Mouse (Mus musculus) neural tube, embryonic 11.5 days (tissue): ENCODE data around the gene Grk2. TPM values are rescaled to one million over a fixed set of nuclear protein-coding genes. Genes with fewer than 3 reads are reported as not detected.

Source experiments
- ATAC-seq: fragments of 200-750 bp; cut with Nextera tagmentation; 2 replicates; pipeline ENCODE4 v1.8.0; 2017; ENCODE audit warnings: moderate number of reproducible peaks, mild to moderate bottlenecking, moderate TSS enrichment, moderate library complexity; ENCODE audit not compliant: insufficient read depth, low FRiP score, low TSS enrichment
- DNase-seq: peaks from one replicate; pipeline ENCODE4 v3.0.0-alpha.2; 2015; ENCODE audit warnings: low spot score
- H3K27ac ChIP-seq: fragments of 300-500 bp; sonication (generic); 2 replicates; pipeline ENCODE4 v1.5.1; 2014; ENCODE audit warnings: low read depth, mild to moderate bottlenecking, low read length
- H3K27me3 ChIP-seq: fragments of 300-500 bp; sonication (generic); 2 replicates; pipeline ENCODE4 v1.6.1; 2014; ENCODE audit warnings: mild to moderate bottlenecking, low read length, mixed read lengths; ENCODE audit not compliant: control insufficient read depth, insufficient read depth
- H3K36me3 ChIP-seq: fragments of 300-500 bp; sonication (generic); 2 replicates; pipeline ENCODE4 v1.6.1; 2014; ENCODE audit warnings: mild to moderate bottlenecking, low read length, moderate library complexity, mixed read lengths; ENCODE audit not compliant: control insufficient read depth, insufficient read depth
- H3K4me1 ChIP-seq: fragments of 300-500 bp; sonication (generic); 2 replicates; pipeline ENCODE4 v1.6.1; 2014; ENCODE audit warnings: low read length, mixed read lengths; ENCODE audit not compliant: control insufficient read depth, insufficient read depth
- H3K4me2 ChIP-seq: fragments of 300-500 bp; sonication (generic); 2 replicates; pipeline ENCODE4 v1.6.1; 2014; ENCODE audit warnings: low read depth, mild to moderate bottlenecking, moderate library complexity
- H3K4me3 ChIP-seq: fragments of 300-500 bp; sonication (generic); 2 replicates; pipeline ENCODE4 v1.5.1; 2014; ENCODE audit warnings: low read depth, low read length
- H3K9ac ChIP-seq: fragments of 300-500 bp; sonication (generic); 2 replicates; pipeline ENCODE4 v1.6.1; 2014; ENCODE audit warnings: mild to moderate bottlenecking, low read length
- H3K9me3 ChIP-seq: fragments of 300-500 bp; sonication (generic); 2 replicates; pipeline ENCODE4 v1.6.1; 2016; ENCODE audit warnings: low read length; ENCODE audit not compliant: control insufficient read depth
- WGBS: fragments of 180-500 bp; shearing (Covaris S2); extraction: QIAGEN DNeasy Blood & Tissue Kit; methylation state at CpG from one replicate; pipeline ENCODE4 v1.1.7; 2014; 5-methylcytosine and 5-hydroxymethylcytosine counted together
- polyA plus RNA-seq: library from polyadenylated mRNA; unstranded; fragments of >200 nt; fragmentation: Nextera tagmentation; extraction: Ambion mirVana; gene quantifications from 2 replicates; pipeline ENCODE4 v1.2.1, GENCODE M21; 2014

Grk2 gene
- polyA plus RNA-seq, 1 experiment from 2014 or later, result 19.0 TPM

DNA sequence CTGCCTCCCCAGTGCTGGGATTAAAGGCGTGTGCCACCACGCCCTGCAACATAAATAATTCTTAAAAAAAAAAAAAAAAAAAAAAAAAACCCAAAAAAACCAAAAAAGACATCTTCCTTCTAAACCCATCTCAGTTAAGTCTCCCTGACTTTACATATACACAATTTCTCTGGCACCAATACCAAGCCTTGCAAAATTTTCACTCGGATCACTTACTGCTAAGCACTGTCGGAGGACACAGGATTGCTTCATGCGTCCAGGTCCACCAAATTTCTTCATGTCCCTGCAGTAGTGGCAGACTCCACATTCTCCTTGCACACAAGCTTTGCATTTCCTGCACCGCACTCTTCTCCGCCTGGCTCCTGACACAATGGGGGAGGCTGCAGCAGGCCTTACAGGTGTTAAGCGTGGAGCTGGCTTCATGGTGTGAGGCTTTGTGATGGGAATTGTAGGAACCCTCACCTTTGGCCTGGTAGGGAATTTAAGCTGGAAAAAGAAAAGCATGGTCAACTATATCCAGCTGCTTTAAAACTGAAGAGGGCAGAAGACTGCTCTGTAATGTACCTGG lies 22.8 kb upstream of the Grk2 start:
- 92% methylated on average over 8 of the region's 8 CpGs for WGBS
- no peak overlapping the region for H3K27ac ChIP-seq
- no peaks in the 10 kb centered on the region for H3K9me3 ChIP-seq
- H3K27me3 ChIP-seq, result no peaks in the 10 kb centered on the region
- no peak for DNase-seq
- peaks cover 29% of the 10 kb centered on the region for H3K36me3 ChIP-seq
- no peak overlapping the region for H3K9ac ChIP-seq
- no peak overlapping the region for H3K4me3 ChIP-seq
- no peak for ATAC-seq
- peaks cover 6% of the 10 kb centered on the region for H3K4me1 ChIP-seq
- no peak overlapping the region for H3K4me2 ChIP-seq

- WGBS, result 93% methylated on average over 1 of the region's 1 CpGs
- Histone ChIP-seq H3K9ac (no peak overlapping the region), H3K4me3 (no peak overlapping the region), H3K27ac (no peak overlapping the region), H3K36me3 (peaks cover 34% of the 10 kb centered on the region), H3K4me1 (peaks cover 3% of the 10 kb centered on the region), H3K27me3 (no peaks in the 10 kb centered on the region), H3K9me3 (no peaks in the 10 kb centered on the region), H3K4me2 (no peak overlapping the region)
- DNase-seq (no peak), ATAC-seq (no peak)
These were observed 20.9 kb upstream of the Grk2 start for GRCm38 (mm10) chr19:4326881-4327280.

GRCm38 (mm10) chr19:4326106-4326505 lies 20.1 kb upstream of the Grk2 start:
- no peak for ATAC-seq
- H3K27ac ChIP-seq, result no peak overlapping the region
- no peaks in the 10 kb centered on the region for H3K9me3 ChIP-seq
- H3K4me1 ChIP-seq, result no peaks in the 10 kb centered on the region
- H3K27me3 ChIP-seq, result no peaks in the 10 kb centered on the region
- DNase-seq, result no peak
- WGBS, result 91% methylated on average over 3 of the region's 3 CpGs
- no peak overlapping the region for H3K4me2 ChIP-seq
- H3K36me3 ChIP-seq, result peaks cover 37% of the 10 kb centered on the region
- H3K4me3 ChIP-seq, result no peak overlapping the region
- no peak overlapping the region for H3K9ac ChIP-seq

GRCm38 (mm10) chr19:4322134-4322533 lies 16.1 kb upstream of the Grk2 start:
- no peaks in the 10 kb centered on the region for H3K27me3 ChIP-seq
- peaks cover 53% of the 10 kb centered on the region for H3K36me3 ChIP-seq
- H3K27ac ChIP-seq, result no peak overlapping the region
- H3K4me1 ChIP-seq, result no peaks in the 10 kb centered on the region
- no peak for DNase-seq
- 93% methylated on average over 3 of the region's 3 CpGs for WGBS
- H3K9ac ChIP-seq, result no peak overlapping the region
- H3K4me2 ChIP-seq, result no peak overlapping the region
- H3K9me3 ChIP-seq, result no peaks in the 10 kb centered on the region
- no peak for ATAC-seq
- no peak overlapping the region for H3K4me3 ChIP-seq

DNA sequence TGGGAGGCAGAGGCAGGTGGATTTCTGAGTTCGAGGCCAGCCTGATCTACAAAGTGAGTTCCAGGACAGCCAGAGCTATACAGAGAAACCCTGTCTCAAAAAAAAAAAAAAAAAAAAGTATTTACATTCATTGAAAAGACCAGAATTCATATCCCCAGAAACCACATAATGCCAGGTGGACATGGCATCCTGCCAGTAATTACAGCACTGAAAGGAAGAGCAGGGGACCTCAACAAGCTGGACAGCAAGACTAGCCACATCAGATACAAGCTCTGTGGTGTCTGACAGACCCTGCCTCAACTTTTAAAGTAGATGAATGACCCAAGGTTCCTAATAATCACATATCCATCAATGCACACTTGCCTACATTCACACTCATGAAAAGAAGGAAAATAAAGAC lies 15.6 kb upstream of the Grk2 start:
- ATAC-seq (no peak), DNase-seq (no peak)
- Histone ChIP-seq H3K36me3 (peaks cover 53% of the 10 kb centered on the region), H3K27ac (no peak overlapping the region), H3K27me3 (no peaks in the 10 kb centered on the region), H3K9ac (no peak overlapping the region), H3K4me1 (no peaks in the 10 kb centered on the region), H3K4me2 (no peak overlapping the region), H3K4me3 (no peak overlapping the region), H3K9me3 (no peaks in the 10 kb centered on the region)
- 88% methylated on average over 1 of the region's 1 CpGs for WGBS

- H3K4me2 ChIP-seq, result no peak overlapping the region
- no peak overlapping the region for H3K9ac ChIP-seq
- H3K9me3 ChIP-seq, result no peaks in the 10 kb centered on the region
- H3K4me1 ChIP-seq, result no peaks in the 10 kb centered on the region
- no peak overlapping the region for H3K4me3 ChIP-seq
- DNase-seq, result no peak
- ATAC-seq, result no peak
- no peak overlapping the region for H3K27ac ChIP-seq
- WGBS, result 88% methylated on average over 4 of the region's 4 CpGs
- H3K36me3 ChIP-seq, result peaks cover 36% of the 10 kb centered on the region
- H3K27me3 ChIP-seq, result no peaks in the 10 kb centered on the region
These were observed 13.2 kb upstream of the Grk2 start for GRCm38 (mm10) chr19:4319272-4319671.

- ATAC-seq (no peak), DNase-seq (no peak)
- Histone ChIP-seq H3K4me1 (no peaks in the 10 kb centered on the region), H3K27me3 (no peaks in the 10 kb centered on the region), H3K4me2 (no peak overlapping the region), H3K36me3 (peaks cover 32% of the 10 kb centered on the region), H3K9ac (no peak overlapping the region), H3K27ac (no peak overlapping the region), H3K4me3 (no peak overlapping the region), H3K9me3 (no peaks in the 10 kb centered on the region)
- WGBS, result 92% methylated on average over 3 of the region's 3 CpGs
These were observed 11.2 kb upstream of the Grk2 start for GRCm38 (mm10) chr19:4317181-4317580.

DNA sequence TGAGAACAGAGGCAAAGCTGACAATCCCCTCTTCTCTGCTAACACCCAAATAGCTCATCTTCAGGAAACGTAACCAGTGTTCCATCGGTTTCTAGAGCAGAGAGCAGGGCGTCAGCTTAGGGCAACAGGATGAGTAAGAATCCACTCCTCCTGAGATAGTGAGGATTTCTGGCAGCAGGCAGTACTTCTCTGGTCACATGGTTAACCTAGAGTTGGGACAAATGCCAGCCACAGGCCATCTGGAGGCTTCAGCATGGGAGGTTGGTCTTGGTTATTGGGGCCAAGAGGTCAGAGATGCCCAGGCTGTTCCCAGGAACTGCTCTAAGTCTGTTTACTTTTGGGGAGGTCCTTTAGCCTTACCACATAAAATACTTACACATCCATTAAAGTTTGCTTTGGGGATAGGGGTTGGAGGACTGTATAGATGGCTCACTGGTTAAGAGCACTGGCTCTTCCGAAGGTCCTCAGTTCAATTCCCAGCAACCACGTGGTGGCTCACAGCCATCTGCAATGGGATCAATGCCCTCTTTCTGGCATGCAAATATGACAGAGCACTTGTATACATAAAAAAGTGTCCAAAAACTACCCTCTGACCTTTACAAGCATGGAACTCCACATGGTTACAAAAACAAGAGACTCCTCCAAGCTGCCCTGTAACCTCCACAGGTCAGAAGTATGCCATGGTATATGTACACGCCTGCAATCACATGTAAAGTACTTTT lies 9.4 kb upstream of the Grk2 start:
- WGBS, result 85% methylated on average over 6 of the region's 6 CpGs
- Histone ChIP-seq H3K27me3 (no peaks in the 10 kb centered on the region), H3K9ac (no peak overlapping the region), H3K4me3 (no peak overlapping the region), H3K4me2 (no peak overlapping the region), H3K27ac (no peak overlapping the region), H3K9me3 (no peaks in the 10 kb centered on the region), H3K4me1 (no peaks in the 10 kb centered on the region), H3K36me3 (peaks cover 23% of the 10 kb centered on the region)
- DNase-seq (no peak), ATAC-seq (no peak)

- Histone ChIP-seq H3K4me2 (no peak overlapping the region), H3K4me1 (peaks cover 7% of the 10 kb centered on the region), H3K9me3 (no peaks in the 10 kb centered on the region), H3K36me3 (no peaks in the 10 kb centered on the region), H3K27ac (no peak overlapping the region), H3K4me3 (no peak overlapping the region), H3K9ac (no peak overlapping the region), H3K27me3 (no peaks in the 10 kb centered on the region)
- peak; percentile 65 for DNase-seq
- ATAC-seq, result no peak
These were observed 3.8 kb upstream of the Grk2 start for GRCm38 (mm10) chr19:4309776-4310185.
